Mouse (Mus musculus): ENCODE measurements around the gene Iffo1.

Gene Iffo1

GRCm38 (mm10) chr6:125142436-125142835 lies 2.6 kb upstream of the Iffo1 start:
- no peak for DNase-seq (ENCODE audit: low read depth, low spot score)

- DNase-seq (ENCODE audit: low read depth, low spot score): peak; percentile 41
These were observed 1.9 kb upstream of the Iffo1 start for GRCm38 (mm10) chr6:125143128-125143527.

- no peak for DNase-seq (ENCODE audit: low read depth, low spot score)
These were observed 1.1 kb upstream of the Iffo1 start for GRCm38 (mm10) chr6:125143904-125144303.

GRCm38 (mm10) chr6:125145479-125145951 lies 474 bp downstream of the Iffo1 start:
- no peak for DNase-seq (ENCODE audit: low read depth, low spot score)

GRCm38 (mm10) chr6:125146148-125146547 lies 1.1 kb downstream of the Iffo1 start:
- no peak for DNase-seq (ENCODE audit: low read depth, low spot score)

GRCm38 (mm10) chr6:125146797-125147196 lies 1.8 kb downstream of the Iffo1 start:
- peak; percentile 37 for DNase-seq (ENCODE audit: low read depth, low spot score)

- no peak for DNase-seq (ENCODE audit: low read depth, low spot score)
These were observed 2.3 kb downstream of the Iffo1 start for GRCm38 (mm10) chr6:125147329-125147728.

GRCm38 (mm10) chr6:125148251-125148925 lies 3.3 kb downstream of the Iffo1 start:
- no peak for DNase-seq (ENCODE audit: low read depth, low spot score)

- no peak for DNase-seq (ENCODE audit: low read depth, low spot score)
These were observed 4.0 kb downstream of the Iffo1 start for GRCm38 (mm10) chr6:125148926-125149568.

GRCm38 (mm10) chr6:125149569-125149950 lies 4.5 kb downstream of the Iffo1 start:
- no peak for DNase-seq (ENCODE audit: low read depth, low spot score)

GRCm38 (mm10) chr6:125152212-125153017 lies 7.4 kb downstream of the Iffo1 start:
- no peak for DNase-seq (ENCODE audit: low read depth, low spot score)

GRCm38 (mm10) chr6:125153018-125153389 lies 8.0 kb downstream of the Iffo1 start:
- DNase-seq (ENCODE audit: low read depth, low spot score): no peak

GRCm38 (mm10) chr6:125153682-125154081 lies 8.6 kb downstream of the Iffo1 start:
- DNase-seq (ENCODE audit: low read depth, low spot score): no peak

- peak; percentile 56 for DNase-seq (ENCODE audit: low read depth, low spot score)
These were observed 9.5 kb downstream of the Iffo1 start for GRCm38 (mm10) chr6:125154550-125154949.

GRCm38 (mm10) chr6:125155262-125155661 lies 10.2 kb downstream of the Iffo1 start:
- DNase-seq (ENCODE audit: low read depth, low spot score): no peak

- DNase-seq (ENCODE audit: low read depth, low spot score): no peak
These were observed 11.4 kb downstream of the Iffo1 start for GRCm38 (mm10) chr6:125156491-125156890.

- DNase-seq (ENCODE audit: low read depth, low spot score): no peak
These were observed 12.0 kb downstream of the Iffo1 start for GRCm38 (mm10) chr6:125156903-125157614.

GRCm38 (mm10) chr6:125158944-125159492 lies 14.0 kb downstream of the Iffo1 start:
- peak; percentile 17 for DNase-seq (ENCODE audit: low read depth, low spot score)

- DNase-seq (ENCODE audit: low read depth, low spot score): peak; percentile 54
These were observed 14.9 kb downstream of the Iffo1 start for GRCm38 (mm10) chr6:125159773-125160557.

GRCm38 (mm10) chr6:125160558-125160853 lies 15.5 kb downstream of the Iffo1 start:
- no peak for DNase-seq (ENCODE audit: low read depth, low spot score)

Data from A20 (cell line).